14 mouse cellular contexts compared by ENCODE assay signal in the genomic region with DNA sequence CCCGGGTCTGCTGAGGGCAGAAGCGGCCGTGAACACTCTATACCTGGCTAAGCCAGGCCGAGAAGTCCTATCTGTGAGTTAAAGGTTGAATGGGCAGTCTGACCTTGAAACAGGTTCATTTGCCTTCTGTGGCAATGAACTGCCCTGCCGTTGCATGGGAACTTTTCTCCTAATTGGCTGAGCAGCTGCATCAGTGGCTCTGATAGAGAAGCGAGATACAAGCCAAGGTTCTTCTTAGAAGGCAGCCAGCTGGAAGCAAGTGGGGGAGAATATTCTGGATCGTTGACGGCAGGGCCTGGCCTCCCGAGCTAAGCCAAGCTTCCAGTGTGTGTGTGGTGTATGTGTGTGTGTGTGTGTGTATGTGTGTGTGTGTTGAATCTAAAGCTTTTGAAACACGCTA. TPM values are rescaled to one million over a fixed set of nuclear protein-coding genes. Genes with fewer than 3 reads are reported as not detected.
DNase-seq lines count a peak whose midpoint lies in the region; ATAC-seq and TF ChIP-seq lines count a peak whose summit lies in the region.
"Had no signal": no experiment of that assay in that cellular context is flagged by ENCODE, and none has a peak within 500 bp of the region (broad histone marks: within the 10 kb centered on the region; RNA-seq: fewer than 3 reads in every experiment).

No protein-coding gene starts in this region.

- H3K4me1 ChIP-seq in kidney, adult 2 months (ENCODE audit: control insufficient read depth, insufficient read depth, low read length), result peaks cover 4% of the 10 kb centered on the region; the same call in 1 of the 2 replicates
- H3K4me1 ChIP-seq in kidney, embryonic 14.5 days (ENCODE audit: control insufficient read depth, insufficient read depth, low read length), result peaks cover 4% of the 10 kb centered on the region; the same call in 1 of the 2 replicates
- peaks cover 5% of the 10 kb centered on the region for H3K4me1 ChIP-seq in lung, adult 2 months (ENCODE audit: control insufficient read depth, insufficient read depth, low read length)

- no peak overlapping the region for H3K4me2 ChIP-seq in kidney, embryonic 14.5 days (replicated peaks; ENCODE audit: low read depth, low read length)
- H3K4me2 ChIP-seq: midbrain, embryonic 13.5 days; stomach, embryonic 15.5 days had no signal

- H3K27me3 ChIP-seq in kidney, adult 2 months (replicated peaks; ENCODE audit: control insufficient read depth, insufficient read depth, low read length), result no peaks in the 10 kb centered on the region
- H3K27me3 ChIP-seq in kidney, embryonic 14.5 days (ENCODE audit: control insufficient read depth, insufficient read depth, low read length), result no peaks in the 10 kb centered on the region
- H3K27me3 ChIP-seq: midbrain, embryonic 13.5 days; stomach, embryonic 15.5 days had no signal

- no peak for ATAC-seq in kidney, embryonic 14.5 days (ENCODE audit: low FRiP score, low TSS enrichment)
- ATAC-seq: inflammation-experienced regulatory T-cells, adult 6 months; midbrain, embryonic 13.5 days had no signal

- H3K4me3 ChIP-seq in kidney, adult 2 months (ENCODE audit: insufficient read depth, low read depth, low read length), result no peak overlapping the region
- H3K4me3 ChIP-seq in kidney, embryonic 14.5 days (ENCODE audit: low read length), result no peak overlapping the region
- H3K4me3 ChIP-seq in lung, adult 2 months (replicated peaks; ENCODE audit: extremely low read depth, low read depth, low read length), result no peak overlapping the region
- H3K4me3 ChIP-seq: midbrain, embryonic 13.5 days; stomach, embryonic 15.5 days had no signal

- no peak for TF ChIP-seq POLR2A in kidney, adult 2 months (IDR thresholded peaks at IDR 0.05; ENCODE audit: low read depth, low read length)
- no peak for TF ChIP-seq POLR2A in lung, adult 2 months (IDR thresholded peaks at IDR 0.05; ENCODE audit: borderline replicate concordance, extremely low read depth, low read depth, low read length)

- WGBS in kidney, adult 2 months, result 43% methylated on average over 10 of the region's 10 CpGs
- 65% methylated on average over 10 of the region's 10 CpGs for WGBS in kidney, embryonic 14.5 days
- 69% methylated on average over 10 of the region's 10 CpGs for WGBS in lung, adult 2 months

- no peak overlapping the region for H3K27ac ChIP-seq in kidney, adult 2 months (ENCODE audit: insufficient read depth, low read depth, low read length)
- H3K27ac ChIP-seq in kidney, embryonic 14.5 days (ENCODE audit: low read depth, low read length), result no peak overlapping the region
- H3K27ac ChIP-seq: liver, embryonic 14.5 days; midbrain, embryonic 13.5 days; stomach, embryonic 15.5 days had no signal

- H3K9ac ChIP-seq in kidney, embryonic 14.5 days (ENCODE audit: low read depth, low read length), result no peak overlapping the region
- H3K9ac ChIP-seq: liver, embryonic 14.5 days; midbrain, embryonic 13.5 days; stomach, embryonic 15.5 days had no signal

- no peaks in the 10 kb centered on the region for H3K9me3 ChIP-seq in kidney, embryonic 14.5 days (ENCODE audit: control insufficient read depth, low read length)
- H3K9me3 ChIP-seq: midbrain, embryonic 13.5 days; stomach, embryonic 15.5 days had no signal

- peak; percentile 63 to 65 for DNase-seq in cerebellum, postnatal 10 days
- no peak for DNase-seq in cerebellum, postnatal 25 days
- peak; percentile 58 for DNase-seq in kidney, adult 2 months
- DNase-seq in lung, postnatal 10 days, result peak; percentile 54
- DNase-seq in lung, adult 2 months, result no peak
- DNase-seq in gastrocnemius, postnatal 25 days, result peak; percentile 66
- DNase-seq in right cerebral cortex, postnatal 4 days, result no peak
- DNase-seq: cerebellum, adult 11 months; thymus, postnatal 4 days had no signal

- no peaks in the 10 kb centered on the region for H3K36me3 ChIP-seq in kidney, adult 2 months (ENCODE audit: control insufficient read depth, insufficient read depth, low read length)
- no peaks in the 10 kb centered on the region for H3K36me3 ChIP-seq in kidney, embryonic 14.5 days (ENCODE audit: control insufficient read depth, insufficient read depth, low read length)
- H3K36me3 ChIP-seq: midbrain, embryonic 13.5 days; stomach, embryonic 15.5 days had no signal

- TF ChIP-seq CTCF in kidney, adult 2 months (conservative IDR thresholded peaks at IDR 0.05; ENCODE audit: insufficient read depth, insufficient read length, low read depth, low read length), result no peak
- no peak for TF ChIP-seq CTCF in lung, adult 2 months (IDR thresholded peaks at IDR 0.05; ENCODE audit: insufficient read depth, low read length)

RNA-seq across cellular contexts. Expression of a gene that starts 12.2 kb away (rescaled TPM):
- 1,603 and 1,750 TPM in 2 replicates for polyA plus RNA-seq in kidney, adult 2 months (2012; rRNA removed)
- 69.5 and 122 TPM in 2 replicates for polyA plus RNA-seq in kidney, embryonic 14.5 days (2014; fragmentation: Nextera tagmentation; extraction: Ambion mirVana)
- 993 and 1,289 TPM in 2 replicates for polyA plus RNA-seq in lung, adult 2 months (2012; rRNA removed)
- 100 to 1,000 TPM; 590 to 608 TPM for total RNA-seq in gastrocnemius, postnatal 25 days (2021)

RNA-seq across cellular contexts. Expression of a gene that starts 46.2 kb away (rescaled TPM):
- 3.6 and 4.3 TPM in 2 replicates for polyA plus RNA-seq in kidney, adult 2 months (2012; rRNA removed)
- 1.0 and 1.1 TPM in 2 replicates for polyA plus RNA-seq in kidney, embryonic 14.5 days (2014; fragmentation: Nextera tagmentation; extraction: Ambion mirVana)
- 21.7 and 23.9 TPM in 2 replicates for polyA plus RNA-seq in lung, adult 2 months (2012; rRNA removed)
- total RNA-seq in gastrocnemius, postnatal 25 days (2021), result under 1 TPM; 0.26 to 0.51 TPM

Comparison
In these comparisons a context has a peak if more than half of its experiments do, and no peak if none do; other contexts are left out.
1. DNase-seq: peak in cerebellum, postnatal 10 days (2 of 2), kidney, adult 2 months (single experiment), lung, postnatal 10 days (single experiment) and gastrocnemius, postnatal 25 days (single experiment); none in cerebellum, postnatal 25 days (0 of 2), lung, adult 2 months (single experiment) and right cerebral cortex, postnatal 4 days (single experiment).